Mouse (Mus musculus) C2C12 (cell line): ENCODE data around the gene Ccdc162.

ENCODE experiments used
- CTCF ChIP-seq: IDR thresholded peaks from one replicate; pipeline ENCODE4 v1.5.1; 2011; ENCODE audit not compliant: control insufficient read depth, insufficient read depth, insufficient read length
- FOSL1 ChIP-seq: IDR thresholded peaks from one replicate; pipeline ENCODE4 v1.8.0; 2011; ENCODE audit warnings: mild to moderate bottlenecking, low read length; ENCODE audit not compliant: poor library complexity, insufficient read depth, severe bottlenecking
- MAX ChIP-seq: IDR thresholded peaks from one replicate; pipeline ENCODE4 v1.6.1; 2011; ENCODE audit warnings: mild to moderate bottlenecking, control low read depth

DNA sequence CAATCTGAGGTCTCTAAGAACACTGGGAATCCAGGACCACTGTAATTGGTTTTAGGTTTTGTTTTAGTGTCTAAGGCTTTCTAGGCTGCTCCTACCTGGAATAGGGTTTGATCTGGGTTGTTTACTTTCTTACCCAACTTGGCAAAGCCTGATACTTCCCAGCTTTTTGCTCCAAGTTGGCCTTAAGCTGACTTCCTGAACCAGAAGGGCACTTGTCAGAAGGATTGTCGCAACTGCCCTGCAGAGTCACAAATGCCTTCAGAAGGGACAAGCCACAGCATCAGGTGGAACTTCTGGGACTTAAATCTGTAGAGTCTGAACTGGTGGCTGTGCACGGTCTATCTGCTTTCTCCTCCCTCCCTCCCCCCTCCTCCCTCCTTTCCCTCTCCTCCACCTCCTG lies 23.8 kb upstream of the Ccdc162 start:
- TF ChIP-seq FOSL1 (no peak), CTCF (no peak), MAX (no peak)
